Mouse (Mus musculus): ENCODE results near the gene Apol8.
"Not testable (repeated sequence)": the region's sequence is repeated elsewhere in the genome, so short reads cannot be mapped to it uniquely, and the experiment has no call there.

Apol8 gene

DNA sequence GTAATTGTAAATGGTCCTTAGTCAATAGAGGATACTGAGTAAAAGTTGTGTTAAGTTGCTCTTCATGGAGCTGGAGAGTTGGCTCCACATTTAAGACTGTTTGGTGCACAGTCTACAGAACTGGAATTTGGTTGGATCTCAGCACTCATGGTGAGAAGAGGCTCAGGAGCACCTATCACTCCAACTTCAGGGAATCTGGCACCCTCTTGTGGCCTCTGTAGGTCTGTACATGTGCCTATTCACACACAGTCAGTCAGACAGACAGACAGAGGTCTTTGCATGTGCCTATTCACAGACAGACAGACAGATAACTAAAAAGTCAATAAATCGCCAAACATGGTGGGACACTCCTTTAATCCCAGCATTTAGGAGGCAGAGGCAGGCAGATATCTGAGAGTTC lies 6.3 kb downstream of the Apol8 start:
- no peak for DNase-seq (ENCODE audit: low spot score)

- DNase-seq (ENCODE audit: low spot score) = no peak
These were observed 7.1 kb downstream of the Apol8 start for GRCm38 (mm10) chr15:77749717-77750116.

DNA sequence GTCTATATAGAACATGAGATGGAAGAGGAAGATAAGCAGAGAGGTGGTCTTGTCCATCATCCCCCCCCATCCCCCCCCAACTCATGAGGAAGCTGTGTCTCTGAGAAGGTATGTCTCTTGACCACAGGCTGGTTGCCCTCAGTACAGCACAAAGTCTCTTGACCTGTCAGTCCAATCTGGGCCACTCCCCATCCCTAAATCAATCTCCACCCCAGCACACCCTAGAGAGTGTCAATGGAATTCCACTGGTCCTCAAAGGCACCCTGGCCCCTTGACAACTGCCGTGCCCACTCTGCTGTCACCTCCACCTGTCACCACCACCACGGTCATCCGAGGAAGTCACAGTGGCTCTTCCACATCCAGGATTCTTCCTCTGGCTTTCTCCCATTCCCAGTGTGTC lies 8.4 kb downstream of the Apol8 start:
- no peak for DNase-seq (ENCODE audit: low spot score)

GRCm38 (mm10) chr15:77746326-77746725 lies 10.5 kb downstream of the Apol8 start:
- no peak for DNase-seq (ENCODE audit: low spot score)

GRCm38 (mm10) chr15:77745081-77745480 lies 11.7 kb downstream of the Apol8 start:
- no peak for DNase-seq (ENCODE audit: low spot score)

- no peak for DNase-seq (ENCODE audit: low spot score)
These were observed 12.2 kb downstream of the Apol8 start for GRCm38 (mm10) chr15:77744632-77745031.

DNA sequence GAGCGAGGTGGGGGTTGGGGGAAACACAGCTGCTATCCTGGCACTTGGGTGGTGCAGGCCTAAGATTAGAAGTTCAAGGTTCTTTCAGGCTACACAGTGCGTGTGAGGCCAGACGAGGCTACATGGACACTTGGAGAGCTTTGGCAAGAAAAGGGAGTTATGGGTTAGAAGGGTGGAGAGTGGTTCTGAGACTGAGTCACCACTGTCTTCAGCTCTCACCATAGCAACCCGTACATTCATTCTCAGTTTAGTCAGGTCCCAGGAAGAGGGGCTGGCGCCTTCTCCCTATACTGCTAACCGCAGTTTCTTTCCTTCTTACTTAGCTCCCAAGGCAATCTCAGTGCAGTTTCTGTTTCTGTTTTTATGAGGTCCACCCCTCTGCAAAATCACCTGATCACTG lies 15.2 kb downstream of the Apol8 start:
- not testable (repeated sequence) for DNase-seq (ENCODE audit: low spot score)

GRCm38 (mm10) chr15:77740511-77741297 lies 16.1 kb downstream of the Apol8 start:
- no peak for DNase-seq (ENCODE audit: low spot score)

- not testable (repeated sequence) for DNase-seq (ENCODE audit: low spot score)
These were observed 22.9 kb downstream of the Apol8 start for GRCm38 (mm10) chr15:77733903-77734302.

- DNase-seq (ENCODE audit: low spot score) = not testable (repeated sequence)
These were observed 23.4 kb downstream of the Apol8 start for GRCm38 (mm10) chr15:77733380-77733779.

DNA sequence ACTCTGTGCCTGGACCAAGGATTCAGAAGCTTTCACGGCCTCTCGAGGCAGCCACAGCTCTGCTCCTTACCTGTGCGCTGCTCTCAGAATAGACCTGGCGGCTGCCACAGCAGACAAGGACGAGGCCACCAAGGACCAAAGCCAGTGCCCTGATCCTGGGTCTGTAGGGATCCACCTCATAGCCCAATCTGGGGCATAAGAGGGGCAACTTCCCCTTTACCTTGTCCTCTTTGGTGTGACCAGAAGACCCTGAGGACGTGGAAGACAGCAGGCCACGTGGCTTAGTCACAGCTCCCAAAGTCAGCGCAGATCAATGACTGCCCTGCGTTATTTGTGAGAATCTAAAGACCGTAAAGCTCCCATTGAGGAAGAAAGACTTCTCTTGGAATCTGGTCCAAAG lies 24.0 kb downstream of the Apol8 start:
- DNase-seq (ENCODE audit: low spot score) = not testable (repeated sequence)

GRCm38 (mm10) chr15:77731605-77732004 lies 25.2 kb downstream of the Apol8 start:
- DNase-seq (ENCODE audit: low spot score) = no peak

- not testable (repeated sequence) for DNase-seq (ENCODE audit: low spot score)
These were observed 28.1 kb downstream of the Apol8 start, which contains the start of gene Apol9b for GRCm38 (mm10) chr15:77728739-77729138. Gene Apol9b (plus strand): TSS chr15:77729039.

- not testable (repeated sequence) for DNase-seq (ENCODE audit: low spot score)
These were observed 29.1 kb downstream of the Apol8 start for GRCm38 (mm10) chr15:77727745-77728144.

DNA sequence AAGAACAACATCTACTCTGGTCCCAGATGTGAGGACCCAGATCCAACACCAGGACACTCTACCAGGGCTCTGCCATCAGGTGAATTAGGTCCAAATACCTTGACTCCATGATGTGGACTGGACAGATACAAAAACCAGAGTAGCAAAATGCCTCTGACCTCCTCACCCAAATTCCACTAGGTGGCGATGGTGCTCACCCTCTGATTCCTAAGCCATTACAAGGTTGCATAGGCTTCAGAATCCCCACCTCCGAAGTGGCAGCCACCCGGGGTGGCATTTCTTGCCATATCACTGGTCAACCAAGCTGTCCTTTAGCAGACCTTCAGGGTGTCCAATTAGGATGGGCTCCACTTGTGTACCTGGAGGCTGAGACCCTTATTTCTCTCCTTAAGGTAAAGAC lies 29.7 kb downstream of the Apol8 start:
- not testable (repeated sequence) for DNase-seq (ENCODE audit: low spot score)

GRCm38 (mm10) chr15:77725393-77726020 lies 31.3 kb downstream of the Apol8 start:
- not testable (repeated sequence) for DNase-seq (ENCODE audit: low spot score)

- not testable (repeated sequence) for DNase-seq (ENCODE audit: low spot score)
These were observed 32.4 kb downstream of the Apol8 start for GRCm38 (mm10) chr15:77724208-77724911.

DNA sequence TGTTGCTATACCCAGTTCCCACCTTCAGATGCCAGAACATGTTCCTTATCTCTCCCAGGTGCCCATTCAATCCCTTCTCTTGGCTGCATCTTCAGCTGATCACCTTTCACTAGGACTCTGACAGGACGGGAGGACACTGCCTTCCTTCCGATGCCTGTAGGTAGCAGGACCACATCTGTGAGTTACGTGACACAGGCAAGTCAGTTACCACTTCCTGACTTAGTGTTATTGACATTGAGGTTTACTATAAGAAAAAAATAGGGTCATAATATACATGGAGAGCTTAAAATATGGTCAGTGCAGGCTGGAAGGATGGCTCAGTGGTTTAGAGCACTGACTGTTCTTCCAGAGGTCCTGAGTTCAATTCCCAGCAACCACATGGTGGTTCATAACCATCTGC lies 35.3 kb downstream of the Apol8 start:
- DNase-seq (ENCODE audit: low spot score) = not testable (repeated sequence)

DNA sequence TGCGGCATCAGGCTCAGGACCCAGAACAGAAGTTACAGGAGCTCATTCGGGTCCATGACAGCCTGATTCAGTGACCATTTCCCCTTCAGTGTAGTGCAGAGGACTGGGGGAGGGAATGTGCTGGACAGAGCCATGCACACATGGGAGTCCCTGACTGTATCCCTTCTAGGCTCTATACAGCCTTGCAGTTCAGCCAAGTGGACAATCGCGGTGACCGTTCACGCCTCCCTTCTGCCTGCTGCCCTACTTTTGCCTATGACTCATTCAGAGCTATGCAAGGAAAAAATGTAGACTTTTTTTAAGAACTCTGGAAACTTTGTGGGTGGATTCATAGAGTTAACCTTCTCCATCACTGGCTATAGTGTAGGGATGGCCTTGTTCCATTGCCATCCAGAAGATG lies 38.6 kb downstream of the Apol8 start:
- DNase-seq (ENCODE audit: low spot score) = not testable (repeated sequence)

DNA sequence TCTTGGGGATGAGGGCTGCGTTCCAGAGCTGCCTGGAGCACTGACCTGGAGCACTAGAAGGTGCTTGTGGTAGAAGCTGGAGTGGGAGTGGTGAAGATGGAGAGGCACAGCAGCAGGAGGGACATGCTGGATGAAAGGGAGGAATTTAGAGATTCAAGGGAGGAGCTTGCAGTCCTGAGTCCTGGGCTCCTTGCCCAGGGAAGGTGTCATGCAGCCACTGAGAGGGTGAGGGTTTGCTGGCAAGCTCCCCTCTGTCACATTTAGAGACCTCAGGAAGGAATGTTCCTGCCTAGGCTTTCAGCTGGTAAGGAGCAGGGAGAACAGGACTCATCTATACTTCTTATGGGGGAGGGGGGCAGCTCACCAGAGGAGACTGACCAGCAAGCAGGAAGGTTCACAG lies 47.9 kb downstream of the Apol8 start:
- DNase-seq (ENCODE audit: low spot score) = not testable (repeated sequence)

- DNase-seq (ENCODE audit: low spot score) = not testable (repeated sequence)
These were observed 51.5 kb downstream of the Apol8 start for GRCm38 (mm10) chr15:77705306-77705705.

- DNase-seq (ENCODE audit: low spot score) = not testable (repeated sequence)
These were observed 58.1 kb downstream of the Apol8 start, which contains the start of gene Apol7e for GRCm38 (mm10) chr15:77698656-77699055. Gene Apol7e (plus strand): TSS chr15:77698857.

Measured in left cerebral cortex, adult 11 months (tissue).